ENCODE assay signal across 16 mouse cellular contexts in the genomic region with DNA sequence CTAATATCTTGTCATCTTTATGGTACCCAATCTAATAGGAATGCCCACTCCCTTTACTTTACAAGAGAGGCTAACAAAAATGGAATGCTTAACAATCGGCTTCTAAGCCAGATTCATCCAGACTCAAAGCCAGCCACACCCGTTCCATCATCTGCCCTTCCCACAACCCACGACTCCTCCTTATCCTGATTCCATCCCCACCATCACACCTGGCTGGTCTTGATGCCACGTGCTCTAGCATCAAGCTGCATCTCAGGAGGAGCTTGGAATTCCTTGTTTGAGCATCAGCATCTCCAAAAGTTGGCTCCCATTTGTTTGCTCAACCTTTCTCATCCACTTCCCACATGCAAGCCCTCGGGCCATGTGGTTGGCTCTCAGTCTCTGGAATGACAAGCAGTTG.
"Had no signal": no experiment of that assay in that cellular context is flagged by ENCODE, and none has a peak within 500 bp of the region (broad histone marks: within the 10 kb centered on the region; RNA-seq: fewer than 3 reads in every experiment).

No protein-coding gene starts in this region.

- H3K27me3 ChIP-seq: midbrain, embryonic 12.5 days; midbrain, embryonic 15.5 days; neural tube, embryonic 12.5 days; stomach, embryonic 15.5 days had no signal

- H3K36me3 ChIP-seq: midbrain, embryonic 10.5 days; midbrain, embryonic 12.5 days; midbrain, embryonic 15.5 days; neural tube, embryonic 12.5 days; stomach, embryonic 15.5 days had no signal

- H3K9ac ChIP-seq: lung, embryonic 14.5 days; midbrain, embryonic 12.5 days; midbrain, embryonic 15.5 days; neural tube, embryonic 12.5 days; stomach, embryonic 15.5 days had no signal

- H3K4me3 ChIP-seq: midbrain, embryonic 10.5 days; midbrain, embryonic 12.5 days; midbrain, embryonic 15.5 days; neural tube, embryonic 12.5 days; stomach, embryonic 15.5 days had no signal

- ATAC-seq: midbrain, embryonic 15.5 days had no signal

- DNase-seq: lung, adult 18-20 months; lung, embryonic 14.5 days; lung, postnatal 10 days; lung, postnatal 4 days; right cerebral cortex, postnatal 25 days; right cerebral cortex, postnatal 4 days; spleen, adult 18-20 months; thymus, adult 2 months; thymus, postnatal 25 days; thymus, postnatal 4 days had no signal

- H3K4me2 ChIP-seq: lung, embryonic 14.5 days; midbrain, embryonic 12.5 days; midbrain, embryonic 15.5 days; neural tube, embryonic 12.5 days; stomach, embryonic 15.5 days had no signal

- H3K4me1 ChIP-seq: midbrain, embryonic 15.5 days; neural tube, embryonic 12.5 days had no signal

- H3K9me3 ChIP-seq: midbrain, embryonic 10.5 days; midbrain, embryonic 12.5 days; midbrain, embryonic 15.5 days; neural tube, embryonic 12.5 days; stomach, embryonic 15.5 days had no signal

- H3K27ac ChIP-seq: midbrain, embryonic 10.5 days; midbrain, embryonic 12.5 days; midbrain, embryonic 15.5 days; neural tube, embryonic 12.5 days; stomach, embryonic 15.5 days; stomach, postnatal 0 days had no signal
